Mouse (Mus musculus) C2C12 (cell line): ENCODE data around the gene Rhbdl3.

ENCODE experiments used
- CEBPB ChIP-seq: IDR thresholded peaks from one replicate; pipeline ENCODE4 v1.6.1; 2011; ENCODE audit warnings: low read depth, mild to moderate bottlenecking, control low read depth, moderate library complexity
- CTCF ChIP-seq: IDR thresholded peaks from one replicate; pipeline ENCODE4 v1.5.1; 2011; ENCODE audit not compliant: control insufficient read depth, insufficient read depth, insufficient read length
- FOSL1 ChIP-seq: IDR thresholded peaks from one replicate; pipeline ENCODE4 v1.8.0; 2011; ENCODE audit warnings: mild to moderate bottlenecking, low read length; ENCODE audit not compliant: poor library complexity, insufficient read depth, severe bottlenecking
- MAX ChIP-seq: IDR thresholded peaks from one replicate; pipeline ENCODE4 v1.6.1; 2011; ENCODE audit warnings: mild to moderate bottlenecking, control low read depth
- MYOG ChIP-seq: IDR thresholded peaks from one replicate; pipeline ENCODE4 v1.6.1; 2011; ENCODE audit not compliant: control insufficient read depth, insufficient read length; ENCODE audit errors: extremely low read depth
- USF1 ChIP-seq: IDR thresholded peaks from one replicate; pipeline ENCODE4 v1.6.1; 2011; ENCODE audit warnings: low read depth, mild to moderate bottlenecking, control low read depth, moderate library complexity

DNA sequence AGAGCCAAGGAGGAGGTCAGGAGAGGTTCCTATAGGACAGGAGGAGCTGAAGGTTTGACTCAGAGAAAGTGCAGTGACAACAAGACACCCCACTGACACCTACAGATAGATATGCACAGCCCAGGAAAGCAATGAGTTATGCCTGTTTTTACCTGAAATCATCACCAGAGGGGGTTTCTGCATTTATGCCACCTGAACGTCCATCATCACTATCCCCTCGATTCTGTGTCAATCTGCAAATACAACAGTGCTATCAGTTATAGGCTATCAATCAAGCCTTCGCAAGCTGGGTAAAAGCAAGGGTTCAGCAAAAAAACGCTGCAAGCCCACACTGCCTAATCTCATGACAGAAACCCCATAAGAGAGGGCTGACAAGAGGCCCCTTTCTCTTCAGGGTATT, 75.9 kb downstream of the Rhbdl3 start:
- TF ChIP-seq CTCF (no peak), MAX (no peak), USF1 (no peak), MYOG (no peak), CEBPB (no peak), FOSL1 (no peak)
